Mouse (Mus musculus) liver, postnatal 0 days (tissue): ENCODE measurements around the gene Spock1.

Experiments used
- CTCF ChIP-seq: sonication (generic); IDR thresholded peaks from 2 replicates; pipeline ENCODE4 v1.5.1; 2016; ENCODE audit warnings: antibody characterized with exemption, low read depth
- EP300 ChIP-seq: IDR thresholded peaks from 2 replicates; pipeline ENCODE4 v1.6.1; 2016; ENCODE audit warnings: antibody characterized with exemption, low read depth, mild to moderate bottlenecking

DNA sequence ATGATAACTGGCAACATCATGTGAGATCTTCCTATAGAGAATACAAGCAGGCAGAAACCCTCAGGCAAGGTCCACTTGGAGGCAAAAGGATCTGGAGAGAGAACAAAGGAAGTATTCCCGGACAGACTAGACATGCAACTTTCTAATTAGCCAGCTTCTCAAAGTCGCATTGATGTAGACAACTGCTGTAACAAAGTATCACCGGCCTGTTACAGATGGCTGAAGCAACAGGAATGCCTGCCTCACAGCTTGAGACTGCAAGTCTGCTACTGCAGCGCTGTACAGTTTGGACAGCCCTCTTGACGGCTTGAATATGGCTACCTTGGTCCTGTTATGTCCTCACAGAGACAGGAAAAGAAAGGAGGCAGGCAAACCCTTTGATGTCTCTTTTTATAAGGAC, 118.3 kb downstream of the Spock1 start:
- TF ChIP-seq CTCF = no peak
- TF ChIP-seq EP300 = no peak
